Mouse (Mus musculus) skeletal muscle tissue, postnatal 0 days (tissue): ENCODE results near the gene Rpl4. TPM values are rescaled to one million over a fixed set of nuclear protein-coding genes. Genes with fewer than 3 reads are reported as not detected.

Source experiments
- microRNA-seq, 2 experiments: library from miRNA; unstranded; fragments of <30 nt; microRNA quantifications; one replicate each; pipeline ENCODE4; 2016
- polyA plus RNA-seq: library from polyadenylated mRNA; unstranded; fragments of >200 nt; fragmentation: Nextera tagmentation; extraction: Ambion mirVana; gene quantifications from 2 replicates; pipeline ENCODE4 v1.2.1, GENCODE M21; 2015

Rpl4 gene
- polyA plus RNA-seq, result 719 and 767 TPM in 2 replicates

DNA sequence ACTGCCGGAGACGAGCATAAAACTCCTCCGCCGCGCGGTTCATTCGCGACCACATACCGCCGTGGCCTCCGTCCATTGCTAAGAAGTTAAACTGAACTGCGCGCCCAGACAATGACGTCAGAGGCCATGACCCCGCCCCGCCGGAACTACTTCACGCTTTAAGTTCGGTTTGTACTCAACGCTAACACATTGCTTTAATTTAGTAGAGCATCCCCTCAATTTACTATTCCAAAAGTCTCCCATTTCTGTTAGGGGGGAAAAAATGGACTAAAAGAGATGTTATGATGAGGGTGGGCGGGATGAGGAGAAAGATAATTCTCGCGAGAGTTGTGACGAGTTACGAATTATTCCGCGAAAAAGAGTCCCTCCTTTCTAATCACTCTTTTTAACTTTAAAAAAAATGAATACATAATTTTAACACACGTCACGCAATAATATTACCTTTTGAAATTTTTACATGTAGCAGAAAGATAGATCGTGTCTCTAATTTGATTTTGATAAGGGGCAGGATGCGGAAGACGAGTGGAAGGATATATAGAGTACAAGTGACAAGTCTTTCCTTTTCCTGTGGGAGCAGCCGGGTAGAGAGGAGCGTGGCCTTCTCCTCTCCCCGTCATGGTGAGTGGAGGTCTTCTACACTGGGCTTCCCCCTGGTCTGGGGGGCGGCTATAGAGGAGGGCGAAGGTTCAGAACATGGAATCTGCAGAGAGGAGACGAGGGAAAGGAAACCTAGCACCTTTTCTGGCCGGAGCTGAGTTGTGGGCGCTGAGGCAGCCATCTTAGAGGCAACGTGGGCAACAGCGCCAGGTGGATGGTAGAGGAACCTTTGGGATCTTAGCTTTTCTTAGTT is at the start of gene Rpl4, which contains the start of gene Zwilch:
Gene Rpl4 (plus strand): TSS at position 560 of the 850 bp plus-strand sequence.
Gene Zwilch (minus strand): TSS at position 289 of the 850 bp plus-strand sequence.

DNA sequence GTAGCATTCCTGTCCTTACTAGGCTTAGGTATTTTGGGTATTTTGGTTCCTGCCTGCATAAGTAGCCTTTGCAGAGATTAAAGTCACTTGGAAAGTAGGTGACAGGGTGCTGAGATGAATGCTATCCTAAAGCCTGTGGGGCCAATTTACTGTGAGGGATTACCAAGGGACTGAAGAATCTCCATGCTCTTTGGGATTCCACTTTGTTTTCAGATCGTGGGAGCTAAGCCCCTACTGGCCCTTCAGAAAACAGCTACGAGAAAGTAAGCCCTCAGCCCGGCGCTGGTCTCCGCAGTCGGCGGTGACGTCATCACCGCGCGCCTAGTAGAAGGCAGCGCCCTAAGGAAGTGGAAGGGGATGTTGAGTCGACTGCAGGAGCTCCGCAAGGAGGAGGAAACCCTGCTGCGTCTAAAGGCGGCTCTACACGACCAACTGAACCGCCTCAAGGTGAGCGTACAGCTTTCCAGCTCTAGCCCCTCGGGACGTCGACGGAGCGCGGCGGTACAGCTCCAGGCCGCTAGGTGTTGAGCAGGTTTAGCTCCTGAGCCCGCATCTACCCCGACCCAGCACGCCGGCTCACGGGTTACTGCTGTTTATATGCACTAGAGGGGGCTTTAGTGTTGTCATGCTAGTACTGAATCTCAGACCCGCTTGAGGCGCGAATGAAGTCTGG is 5.9 kb downstream of the Rpl4 start, which contains the start of gene Snapc5:
Gene Snapc5 (plus strand): TSS at position 301 of the 673 bp plus-strand sequence.

Small RNA genes lying within 50 kb of the gene (microRNA-seq; reads per million reads assigned to microRNA genes)
- 0 reads per million in 2 experiments for gene Gm24106

Other genes with a start within 250 kb of the Rpl4 start
- 1.5 and 2.6 TPM in 2 replicates for gene Smad6, start 151.3 kb upstream of the Rpl4 start, polyA plus RNA-seq
- gene Lctl, start 56.2 kb upstream of the Rpl4 start, polyA plus RNA-seq, result 0.41 and 1.3 TPM in 2 replicates
- 3.6 and 4.2 TPM in 2 replicates for gene Zwilch, start 271 bp upstream of the Rpl4 start, polyA plus RNA-seq
- gene Snapc5, start 5.9 kb downstream of the Rpl4 start, polyA plus RNA-seq, result 24.9 and 26.7 TPM in 2 replicates
- 1.3 and 1.5 TPM in 2 replicates for gene Uchl4, start 61.8 kb downstream of the Rpl4 start, polyA plus RNA-seq
- gene Map2k1, start 80.3 kb downstream of the Rpl4 start, polyA plus RNA-seq, result 113 and 121 TPM in 2 replicates
- gene Tipin, start 108.2 kb downstream of the Rpl4 start, polyA plus RNA-seq, result 54.9 and 71.4 TPM in 2 replicates
- gene Dis3l, start 167.9 kb downstream of the Rpl4 start, polyA plus RNA-seq, result 10.3 and 11.4 TPM in 2 replicates
- gene Megf11, start 212.3 kb downstream of the Rpl4 start, polyA plus RNA-seq, result 0.66 and 0.69 TPM in 2 replicates